Mouse (Mus musculus): ENCODE data around the gene Atp6v0c. TPM values are rescaled to one million over a fixed set of nuclear protein-coding genes. Genes with fewer than 3 reads are reported as not detected.

Atp6v0c gene
- 502 and 568 TPM in 2 replicates for polyA plus RNA-seq (2015; fragmentation: Nextera tagmentation; extraction: Ambion mirVana)

GRCm38 (mm10) chr17:24169317-24170065 is at the start of gene Atp6v0c:
Gene Atp6v0c (minus strand): TSS chr17:24169702.

GRCm38 (mm10) chr17:24209043-24209915 is 39.8 kb upstream of the Atp6v0c start, which contains the start of gene Ntn3:
Gene Ntn3 (minus strand): TSS chr17:24209531.

GRCm38 (mm10) chr17:24205284-24205888 is 35.9 kb upstream of the Atp6v0c start, which contains the start of gene Tbc1d24:
Gene Tbc1d24 (minus strand): TSS chr17:24205562.

GRCm38 (mm10) chr17:24163176-24163962 is 6.1 kb downstream of the Atp6v0c start, which contains the start of gene Amdhd2:
Gene Amdhd2 (minus strand): TSS chr17:24163766.

GRCm38 (mm10) chr17:24150824-24151223 is 18.7 kb downstream of the Atp6v0c start, which contains the start of gene Pdpk1:
Gene Pdpk1 (minus strand): TSS chr17:24150924.

Other genes starting within 250 kb of the Atp6v0c start
- not detected in 2 replicates for gene Sbp, start 228.0 kb downstream of the Atp6v0c start, polyA plus RNA-seq (2015; fragmentation: Nextera tagmentation; extraction: Ambion mirVana)
- gene Sbpl, start 214.4 kb downstream of the Atp6v0c start, polyA plus RNA-seq (2015; fragmentation: Nextera tagmentation; extraction: Ambion mirVana), result not detected in 2 replicates
- gene Prss30, start 189.1 kb downstream of the Atp6v0c start, polyA plus RNA-seq (2015; fragmentation: Nextera tagmentation; extraction: Ambion mirVana), result 0.11 TPM in 1 of 2 replicates, not detected in the other
- gene Prss22, start 171.6 kb downstream of the Atp6v0c start, polyA plus RNA-seq (2015; fragmentation: Nextera tagmentation; extraction: Ambion mirVana), result 14.5 and 15.4 TPM in 2 replicates
- 22.4 and 23.8 TPM in 2 replicates for gene Prss27, start 131.6 kb downstream of the Atp6v0c start, polyA plus RNA-seq (2015; fragmentation: Nextera tagmentation; extraction: Ambion mirVana)
- gene Kctd5, start 96.2 kb downstream of the Atp6v0c start, polyA plus RNA-seq (2015; fragmentation: Nextera tagmentation; extraction: Ambion mirVana), result 47.7 and 61.0 TPM in 2 replicates
- gene Pdpk1, start 18.8 kb downstream of the Atp6v0c start, polyA plus RNA-seq (2015; fragmentation: Nextera tagmentation; extraction: Ambion mirVana), result 31.2 and 35.3 TPM in 2 replicates
- gene Amdhd2, start 5.9 kb downstream of the Atp6v0c start, polyA plus RNA-seq (2015; fragmentation: Nextera tagmentation; extraction: Ambion mirVana), result 24.9 and 27.2 TPM in 2 replicates
- 1.7 and 1.9 TPM in 2 replicates for gene Tbc1d24, start 35.9 kb upstream of the Atp6v0c start, polyA plus RNA-seq (2015; fragmentation: Nextera tagmentation; extraction: Ambion mirVana)
- 1.6 TPM in 2 replicates for gene Ntn3, start 39.8 kb upstream of the Atp6v0c start, polyA plus RNA-seq (2015; fragmentation: Nextera tagmentation; extraction: Ambion mirVana)
- 3.6 TPM in 2 replicates for gene Tedc2, start 51.1 kb upstream of the Atp6v0c start, polyA plus RNA-seq (2015; fragmentation: Nextera tagmentation; extraction: Ambion mirVana)
- 6.9 and 11.9 TPM in 2 replicates for gene Ccnf, start 81.8 kb upstream of the Atp6v0c start, polyA plus RNA-seq (2015; fragmentation: Nextera tagmentation; extraction: Ambion mirVana)
- gene Abca17, start 181.4 kb upstream of the Atp6v0c start, polyA plus RNA-seq (2015; fragmentation: Nextera tagmentation; extraction: Ambion mirVana), result 0.19 TPM in 1 of 2 replicates, not detected in the other
- gene Abca3, start 182.2 kb upstream of the Atp6v0c start, polyA plus RNA-seq (2015; fragmentation: Nextera tagmentation; extraction: Ambion mirVana), result 10.4 and 13.4 TPM in 2 replicates
- gene Rnps1, start 244.9 kb upstream of the Atp6v0c start, polyA plus RNA-seq (2015; fragmentation: Nextera tagmentation; extraction: Ambion mirVana), result 112 and 119 TPM in 2 replicates

Data from urinary bladder, postnatal 0 days (tissue).